Mouse (Mus musculus): ENCODE results near the gene Thap2. TPM values are rescaled to one million over a fixed set of nuclear protein-coding genes. Genes with fewer than 3 reads are reported as not detected.

Thap2 gene
- polyA plus RNA-seq, 1 experiment from 2014 or later, result 22.6 TPM

DNA sequence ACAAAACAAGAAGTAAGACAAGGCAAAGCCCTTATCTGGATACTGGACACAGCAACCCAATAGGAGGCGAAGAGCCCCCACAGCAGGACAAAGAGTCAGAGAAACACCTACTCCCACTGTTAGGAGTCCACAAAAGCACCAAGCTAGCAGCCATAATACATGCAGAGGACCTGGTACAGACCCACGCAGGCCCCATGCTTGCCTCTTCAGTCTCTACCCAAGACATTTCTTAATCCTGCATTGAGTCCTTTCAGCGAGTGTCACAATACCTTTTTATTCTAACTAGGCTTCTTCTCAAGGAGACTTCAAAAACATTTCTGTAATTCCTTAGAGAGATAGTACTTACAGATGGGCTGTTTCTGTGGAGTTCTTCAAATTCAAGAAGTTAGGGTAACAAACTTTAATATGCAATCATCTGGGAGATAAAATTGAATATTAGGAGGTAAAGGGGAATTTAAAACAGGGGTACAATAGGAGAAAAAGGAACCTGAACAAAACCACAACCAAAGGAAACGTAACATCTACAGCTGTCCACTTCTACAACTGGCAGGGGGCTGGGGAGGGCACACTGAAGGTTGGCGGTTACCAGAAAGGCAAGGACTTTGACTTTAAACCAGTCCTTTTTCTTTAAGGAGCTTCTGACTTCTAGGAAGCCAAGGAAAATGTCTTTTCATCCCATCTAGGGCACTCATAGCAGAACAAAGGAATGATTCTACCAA lies 62.8 kb downstream of the Thap2 start:
- Histone ChIP-seq H3K9me3 (ENCODE audit: control insufficient read depth, low read length) (no peaks in the 10 kb centered on the region), H3K4me3 (ENCODE audit: low read length) (no peak overlapping the region), H3K9ac (ENCODE audit: low read depth, low read length) (no peak overlapping the region), H3K4me1 (ENCODE audit: control insufficient read depth, insufficient read depth, low read length) (0 out of 2 replicates have a peak, but pooled peaks cover under 1% of the 10 kb centered on the region), H3K4me2 (ENCODE audit: low read depth, low read length) (no peak overlapping the region), H3K27ac (ENCODE audit: low read length) (no peak overlapping the region), H3K36me3 (ENCODE audit: control insufficient read depth, insufficient read depth, low read length) (no peaks in the 10 kb centered on the region), H3K27me3 (replicated peaks; ENCODE audit: control insufficient read depth, insufficient read depth, low read length) (no peaks in the 10 kb centered on the region)
- 83% methylated on average over 5 of the region's 5 CpGs for WGBS
- no peak for ATAC-seq

Other genes starting within 250 kb of the Thap2 start
- not detected in 2 replicates for gene Tph2, start 199.4 kb downstream of the Thap2 start, polyA plus RNA-seq (2015; fragmentation: Nextera tagmentation; extraction: Ambion mirVana)
- gene Tbc1d15, start 133.0 kb downstream of the Thap2 start, polyA plus RNA-seq (2015; fragmentation: Nextera tagmentation; extraction: Ambion mirVana), result 56.2 and 58.7 TPM in 2 replicates
- 4.7 and 5.1 TPM in 2 replicates for gene Rab21, start 68.8 kb downstream of the Thap2 start, polyA plus RNA-seq (2015; fragmentation: Nextera tagmentation; extraction: Ambion mirVana)
- gene Tmem19, start 21.9 kb downstream of the Thap2 start, polyA plus RNA-seq (2015; fragmentation: Nextera tagmentation; extraction: Ambion mirVana), result 35.2 and 43.4 TPM in 2 replicates
- gene Zfc3h1, start 516 bp upstream of the Thap2 start, polyA plus RNA-seq (2015; fragmentation: Nextera tagmentation; extraction: Ambion mirVana), result 11.5 and 15.0 TPM in 2 replicates
- not detected in 2 replicates for gene A930009A15Rik, start 185.5 kb upstream of the Thap2 start, polyA plus RNA-seq (2015; fragmentation: Nextera tagmentation; extraction: Ambion mirVana)
- 4.1 and 5.0 TPM in 2 replicates for gene Lgr5, start 203.3 kb upstream of the Thap2 start, polyA plus RNA-seq (2015; fragmentation: Nextera tagmentation; extraction: Ambion mirVana)

Measured in intestine, embryonic 16.5 days (tissue).